8 mouse cellular contexts compared by ENCODE assay signal in the genomic region with DNA sequence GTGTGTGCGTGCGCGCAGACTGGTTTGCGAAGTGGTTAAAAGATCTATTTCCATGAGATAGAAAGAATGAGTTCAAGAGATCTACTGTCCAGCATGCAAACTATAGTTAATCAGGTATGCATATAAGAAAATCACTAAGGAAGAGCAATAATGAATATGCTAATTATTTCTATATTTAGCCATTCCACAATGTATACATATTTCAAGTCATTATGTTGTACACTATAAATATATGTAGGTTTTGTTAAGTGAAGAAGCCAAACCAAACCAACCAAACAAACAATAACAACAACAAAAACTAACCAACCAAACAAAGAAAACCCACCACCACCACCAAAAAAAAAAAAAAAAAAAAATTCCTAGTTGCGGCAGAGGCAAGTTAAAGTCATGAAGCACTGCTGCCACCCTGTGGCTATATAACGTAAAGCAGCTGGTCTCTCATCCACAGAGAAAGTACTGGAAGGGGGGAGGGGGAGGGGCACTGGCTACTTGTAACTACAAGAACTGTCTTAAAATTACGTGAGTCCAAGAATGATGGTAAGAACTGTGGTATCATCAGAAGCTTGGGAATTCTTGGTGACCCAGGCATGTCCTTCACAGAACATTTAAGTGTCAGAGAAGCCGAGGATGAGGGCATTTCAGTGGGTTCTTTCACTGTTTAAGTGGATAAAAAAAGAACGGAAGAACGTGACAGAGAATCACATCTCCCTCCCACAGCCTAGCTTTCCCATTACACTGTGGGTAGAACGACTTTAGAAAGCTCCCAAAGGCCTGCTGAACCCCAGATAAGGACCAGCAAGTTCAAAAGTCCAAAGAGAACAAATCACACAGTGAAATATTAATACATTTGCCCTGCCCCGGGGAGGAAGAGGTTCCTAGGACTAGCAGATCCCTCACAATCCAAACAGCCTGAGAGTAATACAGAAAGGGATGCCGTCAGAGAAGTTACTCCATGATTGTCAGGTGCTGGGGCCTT. TPM values are rescaled to one million over a fixed set of nuclear protein-coding genes. Genes with fewer than 3 reads are reported as not detected.
A peak's percentile ranks its signal among the peaks of the same experiment; 100 is the strongest.
DNase-seq lines count a peak whose midpoint lies in the region; ATAC-seq lines count a peak whose summit lies in the region.

No protein-coding gene starts in this region.

- no peak overlapping the region for H3K9ac ChIP-seq in hindbrain, embryonic 13.5 days

- H3K4me3 ChIP-seq in hindbrain, embryonic 13.5 days = no peak overlapping the region

- H3K9me3 ChIP-seq in hindbrain, embryonic 13.5 days = no peaks in the 10 kb centered on the region

- no peak overlapping the region for H3K4me2 ChIP-seq in hindbrain, embryonic 13.5 days

- 58% methylated on average over 13 of the region's 13 CpGs for WGBS in hindbrain, embryonic 13.5 days

- H3K27ac ChIP-seq in hindbrain, embryonic 13.5 days = no peak overlapping the region

- no peaks in the 10 kb centered on the region for H3K27me3 ChIP-seq in hindbrain, embryonic 13.5 days

- peak; percentile 87 for DNase-seq in R1 (ENCODE audit: low read depth, low spot score)
- peak; percentile 68 to 69 for DNase-seq in cerebellum, adult 18-20 months
- DNase-seq in layer of hippocampus, postnatal 36 days = peak; percentile 37 to 59
- DNase-seq in right cerebral cortex, postnatal 10 days (ENCODE audit: low spot score in 2 of 2) = peak; percentile 92
- peak; percentile 50 to 78 for DNase-seq in urinary bladder, postnatal 4 days (ENCODE audit: low spot score in 2 of 2)

- ATAC-seq in frontal cortex, adult (ENCODE audit: low TSS enrichment) = peak; percentile 75; the same call in 1 of the 2 replicates
- ATAC-seq in hindbrain, embryonic 13.5 days (ENCODE audit: low FRiP score) = peak; percentile 57; the same call in 1 of the 2 replicates
- ATAC-seq in megakaryocyte progenitor cell, adult 5-6 weeks (replicated peaks; ENCODE audit: poor library complexity) = peak; percentile 97

- no peaks in the 10 kb centered on the region for H3K4me1 ChIP-seq in hindbrain, embryonic 13.5 days (replicated peaks)

- no peaks in the 10 kb centered on the region for H3K36me3 ChIP-seq in hindbrain, embryonic 13.5 days

RNA-seq across cellular contexts. Expression of a gene that starts 19.8 kb away (rescaled TPM):
- polyA plus RNA-seq in hindbrain, embryonic 13.5 days (2015; fragmentation: Nextera tagmentation; extraction: Ambion mirVana) = 78.5 and 81.6 TPM in 2 replicates
- total RNA-seq in layer of hippocampus, postnatal 36 days (2021) = 100 to 1,000 TPM; 150 to 165 TPM
- total RNA-seq in megakaryocyte progenitor cell, adult 5-6 weeks (2015) = 10.8 and 20.4 TPM in 2 replicates
- 8.7 and 15.3 TPM in 2 replicates for total RNA-seq in megakaryocyte progenitor cell, adult 5-6 weeks (2017)

RNA-seq across cellular contexts. Expression of a gene that starts 35.6 kb away (rescaled TPM):
- polyA plus RNA-seq in hindbrain, embryonic 13.5 days (2015; fragmentation: Nextera tagmentation; extraction: Ambion mirVana) = 0.66 and 1.1 TPM in 2 replicates
- total RNA-seq in layer of hippocampus, postnatal 36 days (2021) = 1 to 10 TPM in 1 of 2 experiments, under 1 TPM in 1; 0.81 to 1.5 TPM
- not detected in 2 replicates for total RNA-seq in megakaryocyte progenitor cell, adult 5-6 weeks (2015)
- not detected in 2 replicates for total RNA-seq in megakaryocyte progenitor cell, adult 5-6 weeks (2017)

RNA-seq across cellular contexts. Expression of a gene that starts 39.3 kb away (rescaled TPM):
- 0.22 TPM in 1 of 2 replicates, not detected in the other for polyA plus RNA-seq in hindbrain, embryonic 13.5 days (2015; fragmentation: Nextera tagmentation; extraction: Ambion mirVana)
- total RNA-seq in layer of hippocampus, postnatal 36 days (2021) = not detected
- total RNA-seq in megakaryocyte progenitor cell, adult 5-6 weeks (2015) = not detected in 2 replicates
- not detected in 2 replicates for total RNA-seq in megakaryocyte progenitor cell, adult 5-6 weeks (2017)

Comparison
In these comparisons a context has a peak if more than half of its experiments do, and no peak if none do; other contexts are left out.
1. RNA of a gene that starts 19.8 kb away (total RNA-seq): 150 to 165 TPM in layer of hippocampus, postnatal 36 days; 8.7 to 20.4 TPM in megakaryocyte progenitor cell, adult 5-6 weeks; every median in the first group is over 4 times any median in the second.
2. Peak in every context shown above with its lines, with median percentiles within 50 percentile points of each other: DNase-seq and ATAC-seq.